Mouse (Mus musculus) forebrain, postnatal 0 days (tissue): ENCODE measurements around the gene Col4a1. TPM values are rescaled to one million over a fixed set of nuclear protein-coding genes. Genes with fewer than 3 reads are reported as not detected.

Experiments used
- ATAC-seq: fragments of 200-750 bp; cut with Nextera tagmentation; 2 replicates; pipeline ENCODE4 v1.8.0; 2017; ENCODE audit warnings: mild to moderate bottlenecking, moderate library complexity
- DNase-seq: peaks from one replicate; pipeline ENCODE4 v3.0.0-alpha.2; 2015
- H3K27ac ChIP-seq: fragments of 300-500 bp; sonication (generic); 2 replicates; pipeline ENCODE4 v1.5.1; 2014; ENCODE audit warnings: low read depth, mild to moderate bottlenecking, antibody characterized with exemption, low read length, moderate library complexity, mixed read lengths
- H3K27me3 ChIP-seq: fragments of 300-500 bp; sonication (generic); 2 replicates; pipeline ENCODE4 v1.6.1; 2014; ENCODE audit warnings: mild to moderate bottlenecking, low read length, mixed read lengths; ENCODE audit not compliant: insufficient read depth
- H3K36me3 ChIP-seq: fragments of 300-500 bp; sonication (generic); 2 replicates; pipeline ENCODE4 v1.6.1; 2014; ENCODE audit warnings: mild to moderate bottlenecking, moderate library complexity; ENCODE audit not compliant: insufficient read depth
- H3K4me1 ChIP-seq: fragments of 300-500 bp; sonication (generic); 2 replicates; pipeline ENCODE4 v1.6.1; 2014; ENCODE audit warnings: antibody characterized with exemption; ENCODE audit not compliant: insufficient read depth
- H3K4me2 ChIP-seq: fragments of 300-500 bp; sonication (generic); 2 replicates; pipeline ENCODE4 v1.6.1; 2014; ENCODE audit warnings: low read depth, mild to moderate bottlenecking, moderate library complexity
- H3K4me3 ChIP-seq: fragments of 300-500 bp; sonication (generic); 2 replicates; pipeline ENCODE4 v1.5.1; 2014; ENCODE audit warnings: low read depth, low read length, mixed read lengths
- H3K9ac ChIP-seq: fragments of 300-500 bp; sonication (generic); 2 replicates; pipeline ENCODE4 v1.6.1; 2014; ENCODE audit warnings: mild to moderate bottlenecking
- H3K9me3 ChIP-seq: fragments of 300-500 bp; sonication (generic); 2 replicates; pipeline ENCODE4 v1.6.1; 2016; ENCODE audit warnings: low read length
- CTCF ChIP-seq: sonication (generic); IDR thresholded peaks from 2 replicates; pipeline ENCODE4 v1.5.1; 2016; ENCODE audit warnings: antibody characterized with exemption, control low read depth, low read depth
- WGBS: fragments of 180-500 bp; shearing (Covaris S2); extraction: QIAGEN DNeasy Blood & Tissue Kit; methylation state at CpG from one replicate; pipeline ENCODE4 v1.1.7; 2014; 5-methylcytosine and 5-hydroxymethylcytosine counted together
- polyA plus RNA-seq: library from polyadenylated mRNA; unstranded; fragments of >200 nt; fragmentation: Nextera tagmentation; extraction: Ambion mirVana; gene quantifications from 2 replicates; pipeline ENCODE4 v1.2.1, GENCODE M21; 2015
- total RNA-seq: library from RNA; depleted of rRNA; stranded (reverse); fragments of >200 nt; gene quantifications from 2 replicates; pipeline ENCODE4 v1.2.3, GENCODE M21; 2014

Gene Col4a1
- total and polyA plus RNA-seq, 2 experiments from 2014 or later = 45.1 to 217 TPM

DNA sequence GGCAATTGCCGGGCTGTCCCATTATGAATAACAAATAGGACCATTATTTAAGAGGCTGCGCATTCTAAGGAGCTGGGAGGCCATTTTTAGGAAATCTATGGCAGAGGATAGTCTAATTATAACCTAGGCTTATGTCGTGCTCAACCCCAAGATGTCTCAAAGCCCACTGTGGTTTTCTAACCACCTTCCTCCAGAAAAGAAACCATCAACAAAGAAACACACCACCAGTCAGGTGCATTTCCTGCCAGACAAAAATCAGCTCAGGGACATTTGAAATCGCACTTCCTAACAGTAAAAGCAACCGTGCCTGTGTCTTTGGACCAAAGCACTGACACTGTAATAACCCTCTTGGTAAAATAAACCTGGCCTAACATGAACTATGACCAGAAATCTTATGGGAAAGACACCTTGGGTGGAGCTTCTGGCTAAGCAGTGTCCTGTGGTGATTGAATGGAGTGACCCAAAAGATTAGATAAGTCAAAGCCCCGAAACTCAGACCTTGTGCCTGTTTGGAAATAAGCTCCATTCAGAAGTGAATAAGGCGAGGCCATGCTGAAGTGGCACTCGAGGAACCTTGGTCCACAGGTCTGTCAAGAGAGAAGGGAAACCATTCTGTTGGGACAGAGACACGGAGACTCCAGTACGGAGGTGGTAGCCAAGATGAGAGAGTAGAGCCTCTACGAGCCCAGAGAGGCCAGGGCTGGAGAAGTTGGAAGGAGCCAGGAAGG, 131.0 kb downstream of the Col4a1 start:
- DNase-seq (no peak), ATAC-seq (no peak)
- no peak overlapping the region for H3K9ac ChIP-seq
- no peaks in the 10 kb centered on the region for H3K4me1 ChIP-seq
- TF ChIP-seq CTCF = no peak
- H3K4me3 ChIP-seq = no peak overlapping the region
- H3K27me3 ChIP-seq = no peaks in the 10 kb centered on the region
- no peaks in the 10 kb centered on the region for H3K36me3 ChIP-seq
- WGBS = 65% methylated on average over 11 of the region's 11 CpGs
- H3K9me3 ChIP-seq = no peaks in the 10 kb centered on the region
- H3K27ac ChIP-seq = no peak overlapping the region
- H3K4me2 ChIP-seq = no peak overlapping the region

DNA sequence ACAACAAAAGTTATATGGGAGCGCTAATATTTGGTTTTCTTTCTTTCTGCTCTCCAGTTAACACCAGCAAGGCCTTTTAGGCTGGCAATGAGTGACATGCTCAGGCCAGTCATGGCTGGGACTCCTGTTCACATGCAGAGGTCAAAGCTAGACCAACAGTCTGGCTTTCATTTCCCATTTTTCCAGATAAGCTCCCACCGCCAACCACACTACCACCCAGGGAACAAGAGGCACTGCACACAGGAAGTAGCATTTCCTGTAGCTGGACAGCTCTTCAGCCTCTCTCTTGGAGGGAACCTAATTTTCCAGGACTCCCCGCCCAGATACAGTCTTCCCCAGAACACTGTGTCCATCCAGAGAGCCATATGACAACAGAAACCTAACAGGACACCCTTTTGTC, 132.8 kb downstream of the Col4a1 start:
- no peak overlapping the region for H3K27ac ChIP-seq
- TF ChIP-seq CTCF = no peak
- no peaks in the 10 kb centered on the region for H3K36me3 ChIP-seq
- H3K4me2 ChIP-seq = no peak overlapping the region
- H3K9me3 ChIP-seq = no peaks in the 10 kb centered on the region
- WGBS = 94% methylated on average over 3 of the region's 3 CpGs
- H3K4me3 ChIP-seq = no peak overlapping the region
- ATAC-seq = no peak
- H3K9ac ChIP-seq = no peak overlapping the region
- H3K27me3 ChIP-seq = no peaks in the 10 kb centered on the region
- H3K4me1 ChIP-seq = no peaks in the 10 kb centered on the region
- DNase-seq = no peak

DNA sequence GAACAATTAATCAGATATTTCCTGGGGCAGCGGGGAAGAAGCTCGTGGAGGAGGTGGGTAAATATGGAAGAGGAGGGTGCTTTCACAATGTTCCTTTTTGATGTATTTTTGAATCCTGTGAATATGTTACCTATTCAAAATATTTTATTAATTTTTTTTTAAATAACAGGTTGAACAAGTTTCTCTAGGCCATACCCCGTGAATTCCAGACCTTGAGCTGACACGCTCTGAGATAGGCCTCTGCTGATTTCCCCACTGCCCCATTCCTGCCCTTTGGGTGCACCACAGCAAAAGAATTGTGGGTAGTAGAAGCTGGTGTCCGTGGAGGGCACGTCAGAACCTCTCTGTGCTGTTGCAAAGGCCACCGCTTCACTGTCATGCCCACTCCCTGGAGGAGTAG, 136.2 kb downstream of the Col4a1 start:
- DNase-seq (no peak), ATAC-seq (no peak)
- Histone ChIP-seq H3K4me1 (no peaks in the 10 kb centered on the region), H3K27ac (no peak overlapping the region), H3K27me3 (no peaks in the 10 kb centered on the region), H3K9ac (no peak overlapping the region), H3K4me3 (no peak overlapping the region), H3K4me2 (no peak overlapping the region), H3K9me3 (no peaks in the 10 kb centered on the region), H3K36me3 (no peaks in the 10 kb centered on the region)
- no peak for TF ChIP-seq CTCF
- WGBS = 84% methylated on average over 7 of the region's 7 CpGs

DNA sequence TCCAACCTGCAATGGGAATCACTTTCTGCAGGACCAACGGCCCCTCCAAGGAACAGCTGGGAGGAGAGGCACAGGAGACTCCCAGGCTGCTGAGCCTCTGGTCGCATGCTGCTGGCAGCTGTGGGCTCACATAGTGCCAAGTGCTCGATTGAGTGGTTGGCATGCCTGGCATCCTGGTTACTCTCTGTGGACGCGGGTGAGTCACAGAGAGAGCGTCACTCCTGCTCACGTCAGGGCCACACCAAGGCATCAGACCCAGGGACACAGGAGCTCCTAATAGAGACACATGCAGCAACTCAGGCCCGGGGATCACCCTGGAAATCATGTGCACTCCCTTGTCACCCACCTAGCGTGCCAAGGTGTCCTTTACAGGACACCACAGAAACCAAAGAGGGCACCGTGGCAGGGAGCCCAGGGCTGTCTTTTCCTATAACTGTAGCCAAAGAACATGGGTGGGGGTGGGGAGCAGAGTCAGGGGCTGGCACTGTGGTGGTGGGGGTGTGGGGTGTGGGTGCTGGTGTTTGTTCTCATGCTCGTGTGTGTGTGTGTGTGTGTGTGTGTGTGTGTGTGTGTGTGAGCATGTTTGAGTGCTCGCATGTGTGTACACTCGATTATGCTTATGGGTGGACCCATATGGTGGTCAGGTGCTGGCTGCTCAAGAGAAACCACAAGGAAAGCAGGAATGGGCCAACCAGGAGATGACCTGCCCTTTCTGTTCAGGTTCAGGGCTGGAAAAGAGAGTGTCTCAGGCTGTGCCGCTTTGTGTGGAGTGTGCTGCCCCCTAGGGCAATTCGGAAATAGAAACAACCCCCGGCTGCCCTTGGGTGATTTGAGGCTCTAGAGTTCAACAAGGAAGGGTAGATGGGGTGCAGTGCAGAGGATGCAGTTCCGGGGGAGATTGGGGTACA, 139.1 kb downstream of the Col4a1 start:
- no peaks in the 10 kb centered on the region for H3K4me1 ChIP-seq
- H3K27ac ChIP-seq = no peak overlapping the region
- 59% methylated on average over 17 of the region's 17 CpGs for WGBS
- H3K9me3 ChIP-seq = no peaks in the 10 kb centered on the region
- H3K36me3 ChIP-seq = no peaks in the 10 kb centered on the region
- no peak overlapping the region for H3K4me3 ChIP-seq
- no peak overlapping the region for H3K9ac ChIP-seq
- no peaks in the 10 kb centered on the region for H3K27me3 ChIP-seq
- ATAC-seq (peak; percentile 87), DNase-seq (peak; percentile 69)
- peak; percentile 82 for TF ChIP-seq CTCF
- no peak overlapping the region for H3K4me2 ChIP-seq

DNA sequence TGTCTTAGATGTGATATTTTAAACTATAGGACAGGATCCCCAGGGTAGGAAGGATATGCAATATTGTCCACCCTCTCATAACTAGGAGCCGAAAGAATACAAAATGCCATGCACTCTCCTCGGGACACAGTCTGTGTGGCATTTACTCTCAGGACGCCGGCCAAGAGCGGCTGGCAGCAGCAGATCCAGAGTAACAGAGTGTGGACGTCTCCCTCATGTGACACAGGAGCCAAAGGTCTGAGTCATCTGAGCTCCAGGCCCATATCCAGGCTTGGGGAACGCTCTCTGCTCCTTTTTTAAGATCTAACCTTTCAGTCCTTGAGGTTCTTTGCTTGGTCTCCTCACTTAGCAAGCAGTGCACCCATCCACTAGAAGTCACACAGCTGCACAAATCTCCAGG, 141.1 kb downstream of the Col4a1 start:
- no peak for TF ChIP-seq CTCF
- no peak for DNase-seq
- H3K36me3 ChIP-seq = no peaks in the 10 kb centered on the region
- H3K4me2 ChIP-seq = no peak overlapping the region
- no peaks in the 10 kb centered on the region for H3K4me1 ChIP-seq
- no peak overlapping the region for H3K4me3 ChIP-seq
- H3K9me3 ChIP-seq = no peaks in the 10 kb centered on the region
- no peak overlapping the region for H3K27ac ChIP-seq
- ATAC-seq = no peak
- WGBS = 68% methylated on average over 7 of the region's 7 CpGs
- no peaks in the 10 kb centered on the region for H3K27me3 ChIP-seq
- H3K9ac ChIP-seq = no peak overlapping the region

DNA sequence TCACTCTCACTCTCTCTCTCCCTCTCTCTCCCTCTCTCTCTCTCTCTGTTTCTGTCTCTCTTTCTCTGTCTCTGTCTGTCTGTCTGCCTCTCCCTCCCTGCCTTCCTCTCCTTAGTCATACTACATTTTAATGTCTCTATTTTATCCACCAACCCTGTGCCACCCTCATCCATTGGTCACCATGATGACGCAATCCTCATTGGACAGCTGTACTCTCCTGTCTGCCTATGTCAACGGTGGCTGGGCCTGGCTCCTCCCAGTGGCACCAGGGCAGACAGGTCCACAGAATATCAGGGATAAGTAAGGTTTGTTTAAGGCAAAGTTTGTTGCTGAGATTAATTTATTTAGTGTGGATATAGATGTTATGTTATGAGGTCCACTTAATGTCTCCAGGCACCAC, 143.2 kb downstream of the Col4a1 start:
- no peak for ATAC-seq
- WGBS = 77% methylated on average over 2 of the region's 2 CpGs
- H3K9me3 ChIP-seq = no peaks in the 10 kb centered on the region

DNA sequence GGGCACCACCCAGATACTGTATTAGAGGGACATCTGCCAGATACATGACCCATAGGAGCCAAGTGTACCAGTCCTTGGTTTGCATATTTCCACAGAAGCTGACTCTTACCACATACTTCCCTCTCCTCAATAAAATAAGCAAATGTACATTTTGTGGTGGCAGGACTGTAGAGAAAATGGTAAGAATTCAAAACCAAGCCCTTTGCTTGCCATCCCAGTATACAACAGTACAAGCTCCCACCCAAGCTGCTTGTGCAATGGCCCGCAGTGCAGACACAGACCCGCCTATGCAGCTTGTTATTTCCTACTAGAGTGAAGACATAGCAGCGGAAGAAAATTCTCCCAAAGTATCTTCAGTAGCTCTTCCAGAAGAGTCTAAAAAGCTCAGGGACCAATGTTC, 143.8 kb downstream of the Col4a1 start:
- no peak overlapping the region for H3K4me2 ChIP-seq
- 96% methylated on average over 3 of the region's 3 CpGs for WGBS
- no peaks in the 10 kb centered on the region for H3K36me3 ChIP-seq
- H3K4me1 ChIP-seq = no peaks in the 10 kb centered on the region
- ATAC-seq (no peak), DNase-seq (no peak)
- H3K27me3 ChIP-seq = no peaks in the 10 kb centered on the region
- TF ChIP-seq CTCF = no peak
- H3K27ac ChIP-seq = no peak overlapping the region
- no peaks in the 10 kb centered on the region for H3K9me3 ChIP-seq
- H3K9ac ChIP-seq = no peak overlapping the region
- H3K4me3 ChIP-seq = no peak overlapping the region

More for the DNA sequence above, 143.2 kb downstream of the Col4a1 start:
- Histone ChIP-seq H3K4me3 (no peak overlapping the region), H3K4me2 (no peak overlapping the region), H3K27ac (no peak overlapping the region), H3K36me3 (no peaks in the 10 kb centered on the region), H3K27me3 (no peaks in the 10 kb centered on the region), H3K9ac (no peak overlapping the region), H3K4me1 (no peaks in the 10 kb centered on the region)
- DNase-seq = no peak
- no peak for TF ChIP-seq CTCF
